Mouse (Mus musculus): Measurements from ENCODE around the gene Zfp512b.

GRCm38 (mm10) chr2:181583460-181584257 lies 8.9 kb downstream of the Zfp512b start:
- TF ChIP-seq CTCF (IDR thresholded peaks at IDR 0.05; ENCODE audit: extremely low read depth, insufficient read depth, low read length) (no peak), POLR2A (IDR thresholded peaks at IDR 0.05; ENCODE audit: extremely low read depth, insufficient read depth, low read length) (no peak)
